Mouse (Mus musculus): Measurements from ENCODE around the gene Ccdc71. TPM values are rescaled to one million over a fixed set of nuclear protein-coding genes. Genes with fewer than 3 reads are reported as not detected.

Ccdc71 gene
- 25.0 TPM for total RNA-seq (2023)

DNA sequence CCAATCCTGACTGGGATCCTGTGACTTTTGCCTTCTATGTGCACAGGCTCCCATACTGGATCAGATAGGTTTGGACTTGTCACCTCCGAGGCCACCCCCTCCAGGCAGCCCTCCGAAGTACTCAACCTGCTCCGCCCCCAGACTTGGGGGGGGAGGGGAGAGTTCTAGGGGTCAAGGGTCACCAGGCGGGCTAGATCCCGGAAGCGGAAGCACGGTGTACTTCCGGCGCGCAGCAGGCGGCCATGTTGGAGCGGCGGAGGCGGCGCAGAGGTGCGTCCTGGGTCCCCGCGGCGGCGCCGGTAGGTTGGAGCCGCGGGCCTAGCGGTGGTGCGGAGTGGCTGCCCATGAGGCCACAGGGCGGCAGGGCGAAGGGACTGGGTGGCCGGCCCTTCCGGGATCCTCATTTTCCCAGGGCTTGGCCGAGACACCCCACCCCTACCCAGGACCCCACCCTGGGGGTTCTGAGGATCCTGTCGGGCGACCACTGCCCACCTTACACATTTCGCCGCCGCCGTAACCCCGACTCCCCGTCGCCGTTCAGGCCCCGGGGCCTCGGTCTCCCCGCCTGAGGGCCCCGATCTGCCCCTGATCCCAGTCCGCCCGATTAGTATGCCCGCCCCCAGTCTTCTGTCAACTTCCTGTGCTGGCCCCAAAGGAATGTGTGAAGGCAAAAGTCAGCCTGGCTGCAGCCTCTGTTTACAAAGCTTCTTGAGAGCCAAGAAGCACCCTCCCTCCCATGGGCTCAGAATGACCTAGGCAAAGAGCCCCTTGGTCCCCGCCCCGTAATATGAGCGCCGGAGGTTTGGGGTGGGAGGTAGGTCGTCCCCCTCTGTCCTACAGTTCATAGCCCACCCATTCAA is at the start of gene Ccdc71:
Ccdc71 (plus strand) TSS at position 209 of the 860 bp plus-strand sequence.

GRCm38 (mm10) chr9:108428384-108428783 is 31.9 kb upstream of the Ccdc71 start, which contains the start of gene Ccdc36:
Gene Ccdc36, minus strand, starts transcription at chr9:108428484.

GRCm38 (mm10) chr9:108436182-108436581 is 24.1 kb upstream of the Ccdc71 start, which contains the start of gene BC048562:
Gene BC048562, plus strand, starts transcription at chr9:108436482.

DNA sequence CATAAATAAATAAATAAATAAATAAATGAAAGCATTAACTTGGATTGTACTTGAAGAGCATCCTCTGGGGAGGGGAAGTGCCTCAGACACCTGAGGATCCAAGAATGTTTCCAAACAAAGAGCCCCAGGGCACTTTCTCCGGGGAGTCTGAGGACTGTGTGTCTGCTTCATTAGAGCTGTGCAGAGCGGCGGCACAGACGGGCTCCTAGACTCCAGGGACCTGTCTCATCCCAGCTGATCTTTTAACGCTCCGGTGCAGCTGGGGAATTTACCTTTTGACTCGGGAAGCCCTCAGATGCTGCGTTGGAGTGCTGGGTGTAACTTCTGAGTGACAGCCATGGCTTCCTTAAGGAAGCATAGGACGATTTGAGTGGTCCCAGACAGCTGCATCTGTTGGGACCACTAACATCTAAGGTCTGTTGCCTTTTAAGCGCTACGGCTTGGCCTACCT is 879 bp downstream of the Ccdc71 start, which contains the start of gene Klhdc8b:
Klhdc8b (minus strand) TSS at position 401 of the 451 bp plus-strand sequence.

DNA sequence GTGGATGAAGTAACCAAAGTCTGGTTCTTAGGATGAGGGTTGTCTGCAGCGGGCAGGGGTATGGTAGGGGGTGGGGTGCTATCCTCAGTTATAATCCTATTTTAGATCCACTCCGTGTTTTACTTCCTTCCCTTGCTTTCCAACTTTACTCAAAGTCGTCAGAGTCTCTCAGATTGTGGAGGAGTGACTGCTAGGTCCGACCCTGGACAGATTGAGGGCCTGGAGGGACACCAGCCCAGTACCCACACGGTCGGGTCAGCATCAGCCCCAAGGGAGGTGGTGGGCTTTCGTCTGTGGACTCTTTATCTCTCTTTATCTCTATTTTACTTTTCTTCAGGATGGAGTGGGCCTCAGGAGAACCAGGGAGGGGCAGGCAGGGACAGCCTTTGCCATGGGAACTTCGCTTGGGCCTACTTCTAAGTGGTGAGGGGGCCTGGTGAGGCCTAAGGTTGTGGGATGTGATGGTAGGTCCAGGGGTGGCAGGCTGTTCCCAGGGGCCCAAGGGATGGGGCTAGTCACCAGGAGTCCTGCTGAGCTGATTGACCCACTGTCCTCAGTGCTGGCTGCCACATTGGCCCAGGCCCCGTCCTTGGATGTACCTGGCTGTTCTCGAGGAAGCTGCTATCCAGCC is 19.5 kb downstream of the Ccdc71 start, which contains the start of gene Lamb2:
Lamb2 (plus strand) TSS at position 16 of the 631 bp plus-strand sequence.

GRCm38 (mm10) chr9:108490559-108491285 is 30.4 kb downstream of the Ccdc71 start, which contains the start of gene Usp19:
Gene Usp19, plus strand, starts transcription at chr9:108490602.

GRCm38 (mm10) chr9:108507619-108508434 is 47.5 kb downstream of the Ccdc71 start, which contains the start of gene Qars:
Gene Qars, plus strand, starts transcription at chr9:108507706.

Other genes starting within 250 kb of the Ccdc71 start
- gene Dag1, start 196.6 kb upstream of the Ccdc71 start, total RNA-seq (2023) = 28.7 TPM
- 4.9 TPM for gene Nicn1, start 170.1 kb upstream of the Ccdc71 start, total RNA-seq (2023)
- 1.7 TPM for gene Amt, start 163.7 kb upstream of the Ccdc71 start, total RNA-seq (2023)
- gene Rhoa, start 154.4 kb upstream of the Ccdc71 start, total RNA-seq (2023) = 361 TPM
- 9.9 TPM for gene Tcta, start 154.4 kb upstream of the Ccdc71 start, total RNA-seq (2023)
- 247 TPM for gene Gpx1, start 121.6 kb upstream of the Ccdc71 start, total RNA-seq (2023)
- gene Usp4, start 112.7 kb upstream of the Ccdc71 start, total RNA-seq (2023) = 140 TPM
- gene 1700102P08Rik, start 67.7 kb upstream of the Ccdc71 start, total RNA-seq (2023) = 6.2 TPM
- gene Ccdc36, start 32.0 kb upstream of the Ccdc71 start, total RNA-seq (2023) = not detected
- not detected for gene BC048562, start 24.0 kb upstream of the Ccdc71 start, total RNA-seq (2023)
- gene Klhdc8b, start 1.1 kb downstream of the Ccdc71 start, total RNA-seq (2023) = 4.3 TPM
- 2.4 TPM for gene Lamb2, start 19.2 kb downstream of the Ccdc71 start, total RNA-seq (2023)
- gene Usp19, start 30.1 kb downstream of the Ccdc71 start, total RNA-seq (2023) = 305 TPM
- 180 TPM for gene Qars, start 47.2 kb downstream of the Ccdc71 start, total RNA-seq (2023)
- 222 TPM for gene Qrich1, start 56.3 kb downstream of the Ccdc71 start, total RNA-seq (2023)
- 204 TPM for gene Impdh2, start 99.8 kb downstream of the Ccdc71 start, total RNA-seq (2023)
- gene Ndufaf3, start 106.9 kb downstream of the Ccdc71 start, total RNA-seq (2023) = 18.4 TPM
- 48.9 TPM for gene Dalrd3, start 109.4 kb downstream of the Ccdc71 start, total RNA-seq (2023)
- gene Wdr6, start 118.2 kb downstream of the Ccdc71 start, total RNA-seq (2023) = 30.9 TPM
- gene P4htm, start 137.1 kb downstream of the Ccdc71 start, total RNA-seq (2023) = 8.6 TPM
- 149 TPM for gene Arih2, start 188.9 kb downstream of the Ccdc71 start, total RNA-seq (2023)
- 19.7 TPM for gene Slc25a20, start 201.6 kb downstream of the Ccdc71 start, total RNA-seq (2023)
- 10.8 TPM for gene Prkar2a, start 228.8 kb downstream of the Ccdc71 start, total RNA-seq (2023)

Data from CD4-positive naive resting alpha-beta T cell, adult 57 days (primary cell).